Mouse (Mus musculus) CD4-positive helper T cell, adult 2 months (primary cell): ENCODE data around the gene Rps6ka5.

Experiments
- DNase-seq: peaks from one replicate; pipeline ENCODE4 v3.0.0-alpha.2; 2012; ENCODE audit warnings: low read depth, missing footprints, low spot score

Rps6ka5 gene

GRCm38 (mm10) chr12:100499469-100499868 is 227.3 kb downstream of the Rps6ka5 start:
- DNase-seq: no peak
